Mouse (Mus musculus) forebrain, embryonic 11.5 days (tissue): Measurements from ENCODE around the gene Gpkow. TPM values are rescaled to one million over a fixed set of nuclear protein-coding genes. Genes with fewer than 3 reads are reported as not detected.
"Not testable (repeated sequence)": the region's sequence is repeated elsewhere in the genome, so short reads cannot be mapped to it uniquely, and the experiment has no call there.

Source experiments
- ATAC-seq: fragments of 200-750 bp; cut with Nextera tagmentation; replicated peaks from 2 replicates; pipeline ENCODE4 v1.8.0; 2017; ENCODE audit warnings: moderate TSS enrichment; ENCODE audit not compliant: low FRiP score
- DNase-seq: peaks from one replicate; pipeline ENCODE4 v3.0.0-alpha.2; 2017; ENCODE audit warnings: low spot score
- H3K27ac ChIP-seq: fragments of 300-500 bp; sonication (generic); 2 replicates; pipeline ENCODE4 v1.5.1; 2014; ENCODE audit warnings: low read depth, low read length
- H3K27me3 ChIP-seq: fragments of 300-500 bp; sonication (generic); 2 replicates; pipeline ENCODE4 v1.6.1; 2014; ENCODE audit warnings: mild to moderate bottlenecking, low read length, mixed read lengths; ENCODE audit not compliant: control insufficient read depth, insufficient read depth
- H3K36me3 ChIP-seq: fragments of 300-500 bp; sonication (generic); 2 replicates; pipeline ENCODE4 v1.6.1; 2014; ENCODE audit warnings: mild to moderate bottlenecking, low read length, moderate library complexity, mixed read lengths; ENCODE audit not compliant: control insufficient read depth, insufficient read depth
- H3K4me1 ChIP-seq: fragments of 300-500 bp; sonication (generic); replicated peaks from 2 replicates; pipeline ENCODE4 v1.6.1; 2014; ENCODE audit warnings: low read length, mixed read lengths; ENCODE audit not compliant: control insufficient read depth, insufficient read depth
- H3K4me2 ChIP-seq: fragments of 300-500 bp; sonication (generic); 2 replicates; pipeline ENCODE4 v1.6.1; 2014; ENCODE audit warnings: low read depth, mild to moderate bottlenecking, low read length, moderate library complexity, mixed read lengths; ENCODE audit not compliant: severe bottlenecking
- H3K4me3 ChIP-seq: fragments of 300-500 bp; sonication (generic); 2 replicates; pipeline ENCODE4 v1.5.1; 2014; ENCODE audit warnings: low read depth, low read length
- H3K9ac ChIP-seq: fragments of 300-500 bp; sonication (generic); 2 replicates; pipeline ENCODE4 v1.6.1; 2014; ENCODE audit warnings: low read length
- H3K9me3 ChIP-seq: fragments of 300-500 bp; sonication (generic); 2 replicates; pipeline ENCODE4 v1.6.1; 2016; ENCODE audit warnings: low read length, mixed read lengths; ENCODE audit not compliant: control insufficient read depth
- WGBS: fragments of 180-500 bp; shearing (Covaris S2); extraction: QIAGEN DNeasy Blood & Tissue Kit; methylation state at CpG from one replicate; pipeline ENCODE4 v1.1.7; 2014; 5-methylcytosine and 5-hydroxymethylcytosine counted together
- polyA plus RNA-seq: library from polyadenylated mRNA; unstranded; fragments of >200 nt; fragmentation: Nextera tagmentation; extraction: Ambion mirVana; gene quantifications from 2 replicates; pipeline ENCODE4 v1.2.1, GENCODE M21; 2014

Gpkow gene
- polyA plus RNA-seq, 1 experiment from 2014 or later = 47.0 TPM

DNA sequence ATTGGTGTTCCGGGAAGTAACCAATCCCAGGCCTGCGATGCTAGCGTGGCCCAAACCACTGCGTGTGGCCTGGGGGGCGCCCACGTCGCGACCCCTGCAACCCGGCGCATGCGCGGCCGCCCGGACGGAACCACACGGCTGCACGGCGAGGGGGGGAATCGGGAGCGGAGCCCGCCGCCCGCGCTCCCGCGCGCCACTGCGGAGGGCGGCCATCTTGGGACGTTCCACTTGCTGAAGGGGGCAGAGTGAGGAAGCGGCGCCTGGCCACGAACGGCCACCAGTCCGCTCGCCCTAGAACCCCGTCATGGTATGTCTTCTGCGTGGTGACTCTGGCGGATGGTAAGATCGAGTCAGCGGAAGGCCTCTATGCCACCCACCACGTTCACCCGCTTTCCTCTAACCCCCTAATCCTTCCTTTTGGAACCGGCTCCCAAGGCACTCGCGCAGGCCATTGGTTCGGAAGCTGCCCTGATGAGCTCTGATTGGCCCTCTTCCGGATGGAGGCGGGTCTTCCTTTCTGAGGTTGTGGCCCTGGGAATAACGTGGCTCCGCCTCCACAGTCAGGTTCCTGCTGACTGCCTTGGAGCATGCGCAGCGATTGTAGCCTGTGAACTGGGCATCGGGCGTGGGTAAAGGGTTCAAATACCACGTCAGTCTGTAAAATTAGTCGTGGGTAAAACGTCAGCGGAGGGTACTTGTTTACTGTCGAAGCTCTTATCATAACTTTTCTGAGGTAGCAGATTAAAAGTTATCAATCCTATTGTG lies 17.4 kb downstream of the Gpkow start, which contains the start of gene Wdr45:
TSS of gene Wdr45 (plus strand) at position 199 of the 765 bp plus-strand sequence.
- H3K4me1 ChIP-seq, H3K36me3 ChIP-seq, H3K27ac ChIP-seq, H3K9me3 ChIP-seq, H3K27me3 ChIP-seq: not testable (repeated sequence)
- Histone ChIP-seq H3K9ac (peak within 1 kb of the TSS; percentile 32; the same call in 1 of the 2 replicates), H3K4me2 (peak within 1 kb of the TSS; percentile 43), H3K4me3 (peak within 1 kb of the TSS; percentile 26)
- ATAC-seq (peak; percentile 97), DNase-seq (peak; percentile 90)
- WGBS = 18% methylated on average over 37 of the region's 60 CpGs

DNA sequence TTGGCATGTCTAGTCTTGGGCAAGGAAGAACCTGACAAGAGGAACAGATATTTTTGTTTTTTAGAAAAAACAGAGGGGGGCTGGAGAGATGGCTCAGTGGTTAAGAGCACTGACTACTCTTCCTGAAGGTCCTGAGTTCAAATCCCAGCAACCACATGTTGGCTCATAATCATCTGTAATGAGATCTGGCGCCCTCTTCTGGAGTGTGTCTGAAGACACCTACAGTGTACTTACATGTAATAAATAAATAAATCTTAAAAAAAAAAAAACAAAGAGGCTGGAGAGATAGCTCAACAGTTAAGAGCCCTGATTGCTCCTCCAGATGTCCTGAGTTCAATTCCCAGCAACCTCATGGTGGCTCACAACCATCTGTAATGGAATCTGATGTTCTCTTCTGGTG lies 19.1 kb downstream of the Gpkow start:
- not testable (repeated sequence) for H3K9ac ChIP-seq, H3K4me2 ChIP-seq, H3K4me3 ChIP-seq, ATAC-seq, H3K36me3 ChIP-seq, DNase-seq, H3K27ac ChIP-seq, H3K4me1 ChIP-seq, H3K9me3 ChIP-seq, H3K27me3 ChIP-seq
- 38% methylated on average over 1 of the region's 1 CpGs for WGBS

DNA sequence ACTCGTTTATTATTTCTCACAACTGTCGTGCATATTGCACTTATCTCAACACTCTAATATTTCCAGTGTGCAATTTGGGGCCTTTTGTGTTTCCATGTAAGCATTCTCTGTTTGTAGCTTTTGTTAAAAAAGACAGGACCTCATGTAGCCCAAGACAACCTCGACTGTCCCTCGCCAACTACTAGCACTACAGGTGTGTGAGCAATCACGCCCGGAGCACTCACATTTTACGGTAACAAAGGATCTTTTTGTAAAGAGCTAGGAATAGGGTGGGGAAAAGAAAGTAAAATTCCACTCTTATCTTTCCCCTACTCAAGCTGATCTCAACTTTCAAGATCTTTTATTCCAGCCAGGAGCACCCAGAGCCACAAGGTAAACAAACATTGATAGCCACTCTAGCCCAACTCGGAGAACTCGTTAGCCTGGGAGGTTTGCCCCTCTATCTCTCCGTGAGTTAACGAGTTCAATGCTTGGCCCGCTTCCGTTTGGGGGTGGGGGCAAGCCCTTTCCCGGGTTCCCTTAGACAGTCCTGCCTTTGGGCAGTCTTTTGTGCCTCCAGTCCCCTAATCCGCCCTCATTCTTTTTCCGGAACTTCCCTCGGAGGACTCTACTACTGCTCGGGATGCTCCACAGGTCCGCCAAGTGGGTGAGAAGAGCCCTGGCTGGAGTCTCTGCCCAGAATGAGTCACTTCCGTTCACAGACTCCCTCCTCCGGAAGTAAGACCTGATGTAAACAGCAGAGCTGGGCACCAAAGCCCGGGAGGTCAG lies 24.8 kb downstream of the Gpkow start, which contains the start of gene Gm45208:
TSS of gene Gm45208 (plus strand) at position 732 of the 768 bp plus-strand sequence.
- no peaks in the 10 kb centered on the region; the same call in 1 of the 2 replicates for H3K36me3 ChIP-seq
- WGBS = 23% methylated on average over 22 of the region's 22 CpGs
- peak within 1 kb of the TSS; percentile 63 for H3K9ac ChIP-seq
- H3K27ac ChIP-seq = peak within 1 kb of the TSS; percentile 79
- H3K4me2 ChIP-seq = peak within 1 kb of the TSS; percentile 57
- no peaks in the 10 kb centered on the region for H3K4me1 ChIP-seq
- no peaks in the 10 kb centered on the region for H3K27me3 ChIP-seq
- peak within 1 kb of the TSS; percentile 46 for H3K4me3 ChIP-seq
- peak; percentile 72 for DNase-seq
- ATAC-seq = peak; percentile 82
- H3K9me3 ChIP-seq = no peaks in the 10 kb centered on the region

DNA sequence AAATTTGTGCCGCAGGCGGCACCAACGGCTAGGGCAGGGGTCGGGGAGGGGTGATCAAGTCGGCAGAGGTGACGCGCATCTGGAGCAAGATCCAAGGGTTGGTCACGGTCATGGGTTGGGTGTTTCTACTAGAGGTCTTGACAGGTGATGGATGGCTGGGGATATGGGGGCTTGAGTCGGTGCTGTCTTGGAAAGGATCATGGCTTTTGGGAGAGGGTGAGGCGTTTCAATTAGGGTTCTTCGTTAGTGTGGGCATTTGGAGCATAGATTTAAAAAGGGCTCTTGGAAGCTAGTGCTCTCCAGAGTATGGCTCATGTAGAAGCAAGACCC lies 25.3 kb downstream of the Gpkow start:
- 24% methylated on average over 11 of the region's 11 CpGs for WGBS

DNA sequence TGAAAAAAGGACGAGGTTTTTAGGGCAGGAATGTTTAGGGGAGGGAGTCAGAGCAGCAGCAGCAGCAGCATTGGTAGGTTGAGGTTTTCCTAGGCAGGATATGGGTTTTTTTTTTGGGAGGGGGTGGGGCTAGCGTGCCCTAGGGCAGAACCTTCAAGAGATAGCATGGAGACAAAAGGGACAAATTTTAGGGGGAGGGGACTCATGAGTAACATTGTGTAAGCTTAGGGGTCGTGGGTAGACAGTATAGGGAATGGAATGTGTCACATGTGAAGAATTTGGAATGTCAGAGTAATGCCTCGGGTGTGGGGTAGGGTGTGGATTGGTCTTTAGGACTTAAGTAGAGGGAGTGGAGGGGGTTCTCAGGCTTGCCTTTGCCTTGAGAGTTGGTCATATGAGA lies 25.8 kb downstream of the Gpkow start:
- Histone ChIP-seq H3K4me3 (peak overlapping the region; percentile 46), H3K9ac (no peak overlapping the region), H3K9me3 (no peaks in the 10 kb centered on the region), H3K27ac (no peak overlapping the region), H3K4me1 (no peaks in the 10 kb centered on the region), H3K27me3 (no peaks in the 10 kb centered on the region), H3K36me3 (no peaks in the 10 kb centered on the region; the same call in 1 of the 2 replicates), H3K4me2 (peak overlapping the region; percentile 57)
- DNase-seq (no peak), ATAC-seq (no peak)
- WGBS = 39% methylated on average over 4 of the region's 4 CpGs

More for the DNA sequence above, 25.3 kb downstream of the Gpkow start:
- peak overlapping the region; percentile 57 for H3K4me2 ChIP-seq
- no peaks in the 10 kb centered on the region for H3K9me3 ChIP-seq
- H3K36me3 ChIP-seq = no peaks in the 10 kb centered on the region; the same call in 1 of the 2 replicates
- peak overlapping the region; percentile 63 for H3K9ac ChIP-seq
- peak overlapping the region; percentile 46 for H3K4me3 ChIP-seq
- DNase-seq (no peak), ATAC-seq (no peak)
- no peaks in the 10 kb centered on the region for H3K4me1 ChIP-seq
- 0 out of 2 replicates have a peak overlapping the region, but pooled peaks have one; percentile 79 for H3K27ac ChIP-seq
- no peaks in the 10 kb centered on the region for H3K27me3 ChIP-seq

DNA sequence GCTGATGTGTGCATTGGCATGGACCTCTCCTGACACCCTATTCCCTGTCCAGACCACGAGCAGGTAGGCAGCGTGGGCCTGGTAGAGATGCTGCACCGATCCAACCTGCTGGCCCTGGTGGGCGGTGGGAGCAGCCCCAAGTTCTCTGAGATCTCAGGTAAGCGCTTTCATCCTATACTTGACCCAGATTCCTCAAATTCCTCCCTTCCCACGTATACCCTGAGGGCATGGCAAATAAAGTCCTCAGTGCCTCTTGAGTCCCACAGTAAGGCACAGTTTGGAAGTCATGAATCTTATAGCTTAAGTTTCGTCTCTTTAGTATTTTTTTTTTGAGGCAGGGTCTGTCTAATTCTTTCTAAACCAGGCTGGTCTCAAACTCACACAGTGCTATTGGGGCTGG lies 27.2 kb downstream of the Gpkow start:
- H3K27me3 ChIP-seq = no peaks in the 10 kb centered on the region
- no peak overlapping the region for H3K4me3 ChIP-seq
- no peaks in the 10 kb centered on the region for H3K9me3 ChIP-seq
- H3K9ac ChIP-seq = no peak overlapping the region
- no peaks in the 10 kb centered on the region; the same call in 1 of the 2 replicates for H3K36me3 ChIP-seq
- H3K27ac ChIP-seq = no peak overlapping the region
- 79% methylated on average over 7 of the region's 7 CpGs for WGBS
- H3K4me2 ChIP-seq = no peak overlapping the region
- H3K4me1 ChIP-seq = no peaks in the 10 kb centered on the region
- ATAC-seq (no peak), DNase-seq (no peak)

DNA sequence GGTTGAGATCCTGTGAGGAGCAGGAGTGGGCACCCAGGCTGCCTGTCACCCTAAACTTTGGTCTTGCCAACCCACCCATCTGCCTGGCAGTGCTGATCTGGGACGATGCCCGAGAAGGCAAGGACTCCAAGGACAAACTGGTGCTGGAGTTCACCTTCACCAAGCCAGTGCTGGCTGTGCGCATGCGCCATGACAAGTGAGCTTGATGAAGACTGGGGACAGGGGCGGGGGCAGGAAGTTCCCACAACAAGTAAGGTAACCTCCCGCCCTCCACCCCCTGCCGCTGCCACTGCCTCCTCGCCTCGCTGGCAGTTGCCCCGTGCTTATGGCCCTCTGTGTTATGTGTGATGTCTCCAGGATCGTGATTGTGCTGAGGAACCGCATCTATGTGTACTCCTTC lies 28.9 kb downstream of the Gpkow start:
- WGBS = 81% methylated on average over 12 of the region's 12 CpGs
- no peaks in the 10 kb centered on the region for H3K4me1 ChIP-seq
- H3K4me2 ChIP-seq = no peak overlapping the region
- no peak overlapping the region for H3K9ac ChIP-seq
- no peak overlapping the region for H3K4me3 ChIP-seq
- H3K27me3 ChIP-seq = no peaks in the 10 kb centered on the region
- no peaks in the 10 kb centered on the region for H3K9me3 ChIP-seq
- no peaks in the 10 kb centered on the region; the same call in 1 of the 2 replicates for H3K36me3 ChIP-seq
- no peak for ATAC-seq
- DNase-seq = no peak
- H3K27ac ChIP-seq = no peak overlapping the region

DNA sequence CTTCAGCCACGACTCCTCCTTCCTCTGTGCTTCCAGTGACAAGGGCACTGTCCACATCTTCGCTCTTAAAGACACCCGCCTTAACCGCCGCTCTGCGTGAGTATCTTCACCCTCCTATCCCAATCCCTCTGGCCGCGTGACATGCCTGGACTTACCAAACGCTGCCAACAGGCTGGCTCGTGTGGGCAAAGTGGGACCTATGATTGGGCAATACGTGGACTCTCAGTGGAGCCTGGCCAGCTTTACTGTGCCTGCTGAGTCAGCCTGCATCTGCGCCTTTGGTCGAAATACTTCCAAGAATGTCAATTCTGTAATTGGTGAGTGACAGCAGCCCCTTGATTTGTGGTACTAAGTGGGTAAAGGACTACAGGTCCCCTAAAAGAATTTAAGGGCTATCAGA lies 30.2 kb downstream of the Gpkow start:
- Histone ChIP-seq H3K9me3 (no peaks in the 10 kb centered on the region), H3K4me1 (no peaks in the 10 kb centered on the region), H3K27me3 (no peaks in the 10 kb centered on the region), H3K36me3 (no peaks in the 10 kb centered on the region; the same call in 1 of the 2 replicates), H3K9ac (no peak overlapping the region), H3K4me3 (no peak overlapping the region), H3K4me2 (no peak overlapping the region), H3K27ac (no peak overlapping the region)
- 91% methylated on average over 13 of the region's 13 CpGs for WGBS
- ATAC-seq = no peak
- DNase-seq = no peak
